Mouse (Mus musculus): ENCODE data around the gene Taf6l.
A peak's percentile ranks its signal among the peaks of the same experiment; 100 is the strongest.

Taf6l gene

DNA sequence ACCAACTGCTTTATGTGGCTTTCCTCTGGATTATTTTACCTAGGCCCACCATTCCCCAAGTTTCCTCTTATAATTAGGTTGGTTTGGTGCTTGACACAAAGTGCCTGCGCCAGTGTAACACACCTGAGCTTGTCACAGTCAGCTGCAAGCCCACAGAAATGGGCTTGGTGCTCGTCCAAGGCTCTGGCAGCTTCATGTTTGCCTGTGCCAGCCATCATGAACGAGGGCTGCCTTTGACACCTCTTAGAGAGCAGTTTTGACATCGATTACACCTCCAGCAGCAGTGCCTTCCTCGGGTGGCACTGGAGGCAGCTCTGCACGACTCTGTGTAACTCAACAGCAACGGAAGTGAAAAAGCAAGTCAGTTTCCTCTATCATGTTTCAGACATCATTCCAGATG is 4.0 kb upstream of the Taf6l start:
- no peak for DNase-seq (ENCODE audit: low spot score)

DNA sequence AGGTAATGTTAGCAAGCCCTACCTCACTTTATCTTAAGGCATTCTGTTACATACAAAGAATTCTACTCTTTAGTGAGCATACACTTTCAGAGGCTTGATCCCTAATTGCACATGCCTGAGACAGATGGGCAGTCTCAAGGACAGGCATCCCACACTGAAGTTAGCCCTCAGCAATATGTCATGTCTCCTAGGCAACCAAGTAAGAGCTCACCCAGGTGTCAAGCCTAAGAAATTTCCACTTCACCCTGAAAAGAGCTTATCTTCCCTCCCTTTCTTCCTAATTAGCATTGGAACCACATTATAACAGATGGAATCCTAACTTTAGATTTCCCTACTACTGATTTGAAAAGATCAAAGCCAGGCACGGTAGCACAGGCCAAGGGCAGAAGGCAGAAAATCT is 3.0 kb upstream of the Taf6l start:
- no peak for DNase-seq (ENCODE audit: low spot score)

DNA sequence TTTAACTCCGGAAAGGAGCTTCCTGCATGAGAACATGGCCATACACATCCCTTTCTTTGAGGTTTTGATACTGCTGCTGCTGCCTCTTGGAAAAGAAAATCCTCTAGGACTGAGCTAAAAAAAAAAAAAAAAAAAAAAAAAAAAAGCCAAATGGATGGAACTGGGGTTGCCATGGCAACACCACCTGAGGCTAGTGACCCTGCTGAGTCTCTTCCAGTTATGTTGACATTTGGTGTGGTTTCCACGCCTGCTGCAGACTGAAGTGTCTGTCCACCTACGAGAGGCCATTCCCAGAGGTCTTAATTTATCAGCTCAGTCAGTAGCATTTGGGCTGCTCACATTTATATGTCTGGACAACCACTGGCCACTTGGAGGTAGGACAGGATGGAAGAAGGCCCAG is 2.3 kb upstream of the Taf6l start:
- no peak for DNase-seq (ENCODE audit: low spot score)

DNA sequence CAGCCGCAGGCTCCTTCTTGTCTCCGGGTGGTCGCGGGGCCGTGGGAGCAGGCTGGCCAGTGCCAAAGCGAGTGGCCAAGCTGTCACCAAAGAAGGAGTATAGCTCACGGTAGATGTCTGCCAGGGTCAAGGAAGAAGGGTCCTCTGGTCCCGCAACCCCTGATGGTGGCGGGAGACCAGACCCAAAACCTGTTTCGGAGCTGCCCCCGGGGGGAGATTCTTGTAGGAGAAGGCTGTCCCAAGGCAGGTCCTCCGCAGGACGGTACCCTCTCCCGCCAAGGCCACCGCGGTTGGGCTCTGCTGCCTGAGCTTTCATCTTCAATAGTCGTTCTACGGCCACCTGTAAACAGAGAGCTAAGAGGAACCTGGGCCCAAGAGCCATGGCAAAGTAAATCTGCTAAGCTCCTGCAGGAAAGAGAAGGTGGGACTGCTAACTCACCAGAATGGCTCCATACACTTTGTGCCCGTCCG is 11.2 kb downstream of the Taf6l start:
- DNase-seq (ENCODE audit: low spot score), result peak; percentile 63

DNA sequence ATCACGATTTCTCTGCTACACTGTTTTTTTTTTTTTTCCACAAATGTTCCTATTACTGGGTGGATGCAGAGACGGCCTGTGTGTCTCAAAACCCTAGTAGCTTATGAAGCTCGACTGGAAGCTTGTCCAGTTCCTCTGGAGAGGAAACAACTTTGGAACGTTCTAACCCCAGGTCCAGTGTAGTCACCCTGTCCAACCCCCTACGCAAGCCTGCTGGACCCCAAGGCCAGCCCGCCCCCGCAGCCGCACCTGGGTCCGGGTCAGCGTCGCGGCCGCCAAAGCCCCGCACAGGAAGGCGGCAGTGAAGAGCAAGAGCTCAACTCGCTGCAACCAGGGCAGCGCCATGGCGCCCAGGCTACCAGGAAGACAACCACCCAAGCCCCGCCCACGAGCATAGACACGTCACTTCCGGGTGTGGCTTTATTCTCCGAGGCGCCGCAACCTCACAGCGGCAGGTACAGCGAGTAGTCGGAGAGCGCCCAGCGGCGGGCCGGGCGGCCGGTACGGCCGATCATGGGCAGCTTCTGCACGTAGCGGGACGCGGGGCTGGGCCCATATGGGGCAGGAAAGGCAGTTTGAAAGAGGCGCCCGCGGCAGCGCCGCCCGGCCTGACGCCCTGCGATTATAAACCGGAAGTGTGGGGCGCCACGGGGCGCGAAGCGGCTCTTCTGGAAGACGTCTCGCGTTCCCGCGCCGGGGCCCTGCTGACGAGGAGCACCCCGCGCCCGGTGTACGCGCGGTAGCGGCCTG is 12.0 kb downstream of the Taf6l start, which contains the start of gene Tmem179b:
Gene Tmem179b, minus strand, starts transcription at position 382 of the 750 bp plus-strand sequence.
- DNase-seq (ENCODE audit: low spot score), result peak; percentile 98

DNA sequence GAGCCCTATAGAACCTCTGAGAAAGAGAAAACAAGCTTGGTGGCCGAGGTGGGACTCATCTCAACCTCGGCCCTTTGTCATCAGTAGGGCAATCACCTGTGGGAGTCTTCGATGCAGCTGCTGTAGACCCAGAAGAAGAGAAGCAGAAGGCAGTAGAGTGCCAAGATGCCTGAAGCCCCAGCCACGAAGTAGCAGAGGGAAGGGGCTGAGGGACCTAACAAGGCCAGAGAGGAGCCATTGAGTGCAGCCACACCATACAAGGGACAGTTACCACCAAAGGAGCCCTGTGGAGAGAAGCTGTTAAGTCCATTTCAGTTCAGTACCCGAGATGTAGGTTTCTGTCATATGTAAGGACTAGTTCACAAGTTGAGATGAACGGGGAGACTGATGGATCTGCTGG is 12.8 kb downstream of the Taf6l start:
- no peak for DNase-seq (ENCODE audit: low spot score)

DNA sequence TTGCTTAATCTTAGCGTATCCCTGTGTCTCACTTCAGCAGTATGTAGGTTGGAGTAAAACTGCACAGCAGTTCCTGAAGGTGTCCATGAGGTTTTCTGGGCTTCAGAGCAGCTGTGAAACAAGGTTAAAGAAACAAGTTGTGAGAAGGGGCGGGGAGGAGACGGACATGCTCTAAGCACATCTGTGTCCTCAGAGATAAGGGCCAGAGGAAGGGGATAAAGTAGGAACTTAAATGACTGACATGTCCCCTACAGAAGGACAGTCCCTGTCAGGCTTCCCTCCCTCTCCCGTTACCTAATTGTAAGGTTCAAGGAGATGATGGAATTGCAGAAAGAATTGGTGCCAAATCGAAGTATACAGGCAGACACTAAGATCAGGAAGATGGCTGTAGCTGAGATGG is 13.2 kb downstream of the Taf6l start:
- DNase-seq (ENCODE audit: low spot score), result no peak

DNA sequence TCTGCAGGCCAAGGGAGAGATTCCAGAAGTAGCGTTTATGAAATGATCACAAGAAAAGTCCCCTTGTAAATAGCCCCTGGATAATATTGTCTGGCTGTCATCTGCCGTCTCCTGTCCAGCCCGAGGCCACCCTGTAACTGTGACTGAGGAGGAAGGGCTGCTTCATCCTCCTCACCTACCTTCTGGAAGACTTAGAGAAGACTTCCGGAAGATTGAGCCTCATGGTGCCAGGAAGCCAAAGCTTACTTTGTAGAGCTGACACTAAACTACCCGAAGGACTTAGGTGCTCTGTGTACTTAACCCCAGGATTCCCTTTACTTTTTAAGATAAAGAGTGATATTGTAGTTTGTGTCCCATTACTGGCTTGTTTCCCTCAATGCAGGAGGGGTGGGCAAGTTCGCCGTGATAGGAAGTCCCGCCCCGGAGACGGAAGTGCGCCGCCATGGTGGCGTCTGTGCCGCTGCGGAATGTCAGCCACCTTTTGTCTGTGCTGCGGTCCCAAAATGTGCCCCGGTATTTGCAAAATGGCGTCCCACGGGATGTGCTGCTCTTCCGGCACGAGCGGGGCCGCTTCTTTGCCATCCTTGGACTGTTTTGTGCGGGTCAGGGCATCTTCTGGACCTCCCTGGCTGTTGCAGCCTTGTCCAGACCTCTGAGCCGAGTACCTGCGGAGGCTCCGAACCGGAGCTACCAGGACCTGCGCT is 15.5 kb downstream of the Taf6l start, which contains the start of gene Tmem223:
Gene Tmem223, plus strand, starts transcription at position 430 of the 704 bp plus-strand sequence.
- peak; percentile 84 for DNase-seq (ENCODE audit: low spot score)

DNA sequence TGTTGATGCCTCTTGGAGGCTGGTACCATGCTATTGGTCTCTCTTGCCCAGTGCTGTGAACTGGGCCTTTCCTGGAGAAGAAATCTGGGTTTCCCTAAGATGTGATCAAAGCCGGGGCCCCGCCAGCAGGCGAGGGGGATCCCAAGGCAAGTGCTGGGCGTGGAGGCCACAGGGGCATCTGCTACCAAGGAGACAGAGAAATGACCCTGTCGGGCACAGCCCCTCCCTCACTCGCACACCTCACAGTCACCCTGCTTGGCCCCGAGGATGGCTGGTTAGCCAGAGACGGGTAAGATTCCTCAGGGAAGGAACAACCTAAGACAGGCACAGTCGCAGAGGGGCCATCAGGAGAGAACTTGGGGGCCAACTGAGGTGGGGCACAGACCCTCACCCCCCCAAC is 20.7 kb downstream of the Taf6l start:
- DNase-seq (ENCODE audit: low spot score), result no peak

DNA sequence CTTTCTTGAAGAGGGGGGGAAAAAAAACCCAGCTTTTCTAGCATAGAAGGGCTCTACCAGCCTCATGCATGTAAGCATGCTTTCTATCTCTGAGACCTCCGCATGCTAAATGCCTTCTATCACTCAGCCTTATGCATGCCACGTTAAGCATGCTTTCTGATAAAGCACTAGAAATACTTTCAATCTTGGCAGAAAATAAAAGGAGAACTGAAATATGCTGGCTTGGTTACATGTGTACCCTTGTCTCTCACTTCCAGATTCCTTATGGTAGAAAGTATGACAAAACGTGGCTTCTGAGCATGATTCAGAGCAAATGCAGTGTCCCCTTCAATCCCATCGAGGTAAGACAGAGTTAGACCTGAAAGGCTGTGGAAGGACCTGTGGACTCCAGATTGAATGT is 22.9 kb downstream of the Taf6l start:
- no peak for DNase-seq (ENCODE audit: low spot score)

DNA sequence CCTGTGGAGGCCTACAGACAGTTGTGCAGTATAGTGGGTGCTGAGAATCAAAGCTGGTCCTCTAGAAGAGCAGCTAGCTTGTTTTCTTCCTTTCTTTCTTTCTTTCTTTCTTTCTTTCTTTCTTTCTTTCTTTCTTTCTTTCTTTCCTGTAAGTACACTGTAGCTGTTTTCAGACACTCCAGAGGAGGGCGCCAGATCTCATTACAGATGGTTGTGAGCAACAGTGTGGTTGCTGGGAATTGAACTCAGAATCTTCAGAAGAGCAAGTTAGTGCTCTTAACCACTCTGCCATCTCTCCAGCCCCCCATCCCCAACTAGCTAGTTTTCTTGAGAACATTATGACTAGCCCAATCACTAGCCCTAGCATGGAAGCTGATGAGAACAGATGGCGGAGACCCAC is 25.5 kb downstream of the Taf6l start:
- no peak for DNase-seq (ENCODE audit: low spot score)

DNA sequence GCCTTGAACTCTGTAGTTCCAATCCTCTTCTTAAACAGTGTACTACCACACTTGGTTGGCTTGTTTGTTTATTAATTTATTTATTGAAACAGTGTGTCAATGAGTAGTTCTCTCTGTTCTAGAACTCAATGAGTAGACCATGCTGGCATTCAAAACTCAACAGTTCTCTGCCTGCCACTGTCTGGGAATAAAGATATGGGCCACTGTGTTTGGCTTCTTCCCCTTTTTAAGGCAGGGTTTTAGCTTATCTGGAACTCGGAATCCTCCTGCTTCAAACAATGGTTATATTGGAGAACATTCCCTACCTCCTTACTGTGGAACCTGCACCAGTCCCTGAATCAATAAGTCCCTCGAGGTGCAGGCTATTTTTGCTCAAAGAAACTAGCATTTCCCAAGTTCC is 27.3 kb downstream of the Taf6l start:
- no peak for DNase-seq (ENCODE audit: low spot score)

DNA sequence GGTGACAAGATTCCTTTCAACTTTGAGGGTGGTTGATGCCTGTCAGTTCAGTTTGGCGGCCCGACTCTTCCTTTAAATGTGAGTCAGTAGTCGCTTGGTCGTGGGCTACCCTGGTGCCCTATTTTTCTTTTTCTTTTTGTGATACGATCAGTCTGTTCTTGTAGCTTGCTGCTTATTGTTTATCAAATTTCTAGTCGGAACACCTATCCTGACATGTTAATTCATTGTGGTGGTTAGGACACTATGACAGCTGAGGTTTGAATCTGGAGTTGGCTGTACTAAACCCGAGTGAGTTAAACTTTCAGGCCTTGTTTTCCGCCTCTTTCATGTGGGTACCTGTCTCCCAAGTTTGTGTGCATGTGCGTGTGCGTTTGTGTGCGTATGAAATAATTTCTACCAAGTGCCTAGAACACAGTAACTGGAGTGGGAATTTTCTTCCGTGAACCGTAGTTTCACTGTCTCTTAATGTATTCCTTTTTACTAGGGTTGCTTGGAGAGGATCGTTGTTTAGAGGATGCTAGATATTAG is 28.7 kb downstream of the Taf6l start:
- no peak for DNase-seq (ENCODE audit: low spot score)

DNA sequence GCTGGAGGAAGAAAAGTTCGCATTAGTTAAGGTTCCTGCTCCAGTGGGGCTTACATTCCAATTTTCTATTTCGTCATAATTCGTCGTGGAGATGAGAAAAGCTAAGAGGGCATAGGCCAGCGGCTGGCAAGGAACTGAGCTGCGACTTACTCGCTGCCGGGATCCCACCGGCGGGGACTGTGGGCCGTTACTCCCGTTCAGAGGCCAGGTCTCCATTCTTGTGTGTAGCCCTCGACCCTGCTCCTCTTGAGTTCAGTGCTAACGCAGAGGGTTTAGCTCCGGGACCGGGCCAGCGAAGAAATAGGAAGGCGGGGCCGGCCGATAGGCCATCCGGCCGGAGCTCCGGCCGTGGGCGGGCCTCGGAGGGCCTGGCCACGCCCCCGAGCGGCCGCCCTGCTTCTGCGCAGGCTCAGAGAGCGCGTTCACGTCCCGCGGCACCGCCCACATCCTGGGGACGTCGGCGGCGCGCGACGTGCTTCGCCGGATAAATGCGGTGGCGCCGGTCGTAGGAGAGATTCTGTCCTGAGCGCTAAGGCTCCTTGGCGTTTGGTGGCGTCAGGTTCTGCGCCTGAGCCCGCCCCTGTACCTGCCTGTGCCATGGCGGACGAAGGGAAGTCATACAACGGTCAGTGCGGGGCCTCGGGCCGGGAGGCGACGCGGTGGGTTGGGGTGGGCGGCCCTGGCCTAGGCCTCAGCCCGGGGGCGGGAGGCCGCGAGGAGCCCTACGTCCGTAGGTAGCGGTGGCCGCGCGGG is 29.4 kb downstream of the Taf6l start, which contains the start of gene Nxf1:
Gene Nxf1, plus strand, starts transcription at position 439 of the 753 bp plus-strand sequence.
- peak; percentile 96 for DNase-seq (ENCODE audit: low spot score)

DNA sequence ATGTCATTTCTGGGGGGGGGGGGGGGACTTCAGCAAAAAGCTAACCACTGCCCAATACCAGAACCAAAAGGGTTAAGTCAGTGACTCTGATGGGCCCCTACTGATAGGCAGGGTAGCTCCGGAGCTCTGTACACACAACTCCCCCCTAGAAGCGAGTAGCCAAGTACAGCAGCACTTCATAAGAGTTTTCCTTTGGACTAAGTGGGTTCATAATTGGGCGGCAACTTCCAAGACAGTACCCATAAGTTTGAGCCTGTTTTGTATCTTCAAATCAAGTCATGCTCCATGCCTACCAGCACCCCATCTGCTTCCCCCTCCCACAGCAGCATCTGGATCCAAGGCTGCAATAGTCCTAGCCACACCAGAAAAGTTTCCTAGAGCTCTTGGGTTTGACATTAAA is 30.6 kb downstream of the Taf6l start:
- DNase-seq (ENCODE audit: low spot score), result no peak

DNA sequence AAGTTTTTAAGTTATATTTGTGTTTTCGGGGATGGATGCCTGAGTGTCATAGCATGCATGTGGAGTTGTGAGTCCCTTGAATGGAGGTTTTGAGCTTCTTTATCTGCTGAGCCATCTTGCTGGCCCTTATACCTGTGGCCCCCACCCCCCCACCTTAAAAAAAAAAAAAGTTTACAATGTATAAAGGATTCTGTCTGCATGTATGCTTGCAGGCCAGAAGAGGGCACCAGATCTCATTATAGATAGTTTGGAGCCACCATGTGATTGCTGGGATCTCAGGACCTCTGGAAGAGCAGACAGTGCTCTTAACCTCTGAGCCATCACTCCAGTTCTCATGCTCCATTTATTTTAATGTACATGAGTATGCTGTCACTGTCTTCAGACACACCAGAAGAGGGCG is 38.8 kb downstream of the Taf6l start:
- DNase-seq (ENCODE audit: low spot score), result no peak

DNA sequence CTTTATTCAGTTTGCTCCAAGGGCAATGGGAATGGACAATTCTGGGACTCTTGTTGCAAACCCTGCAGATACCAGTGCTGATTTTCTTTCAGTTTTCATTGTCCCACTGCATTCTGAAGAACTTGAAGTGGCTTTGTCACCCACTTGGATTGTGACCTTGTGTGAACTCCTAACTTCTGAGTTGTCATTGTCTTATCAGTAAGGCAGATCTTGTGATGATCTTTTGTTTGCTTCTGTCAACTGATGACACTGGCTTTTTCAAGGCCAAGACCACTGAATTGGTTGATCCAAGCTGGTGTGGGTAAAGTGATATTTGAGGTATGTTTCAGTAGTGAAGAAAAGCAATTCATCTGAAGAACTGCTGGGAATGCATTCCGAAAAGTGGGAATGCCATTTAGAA is 40.8 kb downstream of the Taf6l start:
- DNase-seq (ENCODE audit: low spot score), result no peak

DNA sequence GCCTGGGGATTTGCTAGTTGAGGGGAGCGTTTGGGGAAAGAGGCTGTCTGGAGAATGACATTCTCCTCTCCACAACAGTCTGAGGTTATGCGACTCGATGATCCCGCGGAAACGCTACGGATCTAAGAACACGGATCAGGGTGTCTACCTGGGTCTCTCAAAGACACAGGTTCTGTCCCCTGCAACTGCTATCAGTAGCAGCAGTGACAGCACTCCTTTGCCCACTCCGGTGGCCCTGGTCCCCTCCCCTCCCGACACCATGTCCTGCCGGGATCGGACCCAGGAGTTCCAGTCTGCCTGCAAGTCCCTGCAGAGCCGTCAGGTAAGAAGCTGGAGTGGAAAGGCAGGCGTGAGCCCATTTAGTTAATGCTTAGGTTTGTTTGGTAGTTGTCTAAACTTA is 44.0 kb downstream of the Taf6l start:
- DNase-seq (ENCODE audit: low spot score), result peak; percentile 47

DNA sequence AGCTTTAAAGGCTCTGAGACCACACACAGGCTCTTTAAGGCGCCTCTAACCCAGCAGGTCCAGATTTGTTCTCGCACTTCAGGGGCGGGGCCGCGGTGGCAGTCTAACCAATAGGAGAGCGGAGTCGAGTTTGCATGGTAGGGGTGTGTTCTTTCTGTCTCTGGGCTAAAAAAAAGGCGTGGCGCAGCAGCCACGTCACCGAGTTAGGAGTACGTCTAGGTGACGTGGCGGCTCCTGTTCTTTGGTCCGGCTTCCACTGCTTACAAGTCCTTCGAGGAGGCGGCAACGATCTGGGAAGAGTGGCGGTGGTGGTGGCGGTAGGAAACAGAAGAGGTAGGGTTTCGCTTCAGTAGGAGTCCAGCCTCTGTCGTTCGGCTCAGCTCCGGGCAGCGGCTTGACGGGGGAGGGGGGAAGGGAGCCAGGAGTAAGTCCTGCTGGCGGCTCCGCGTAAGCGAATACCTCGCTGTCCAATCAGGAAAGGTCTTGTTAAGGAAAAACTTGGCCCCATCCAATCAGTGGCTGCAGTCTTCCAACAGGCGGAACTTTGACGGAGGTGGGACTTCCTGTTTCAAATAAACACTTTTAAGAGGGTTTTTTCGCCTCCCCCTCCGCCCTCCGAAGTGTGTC is 44.9 kb downstream of the Taf6l start, which contains the start of gene Stx5a:
Gene Stx5a, plus strand, starts transcription at position 171 of the 627 bp plus-strand sequence.
- DNase-seq (ENCODE audit: low spot score), result peak; percentile 96

DNA sequence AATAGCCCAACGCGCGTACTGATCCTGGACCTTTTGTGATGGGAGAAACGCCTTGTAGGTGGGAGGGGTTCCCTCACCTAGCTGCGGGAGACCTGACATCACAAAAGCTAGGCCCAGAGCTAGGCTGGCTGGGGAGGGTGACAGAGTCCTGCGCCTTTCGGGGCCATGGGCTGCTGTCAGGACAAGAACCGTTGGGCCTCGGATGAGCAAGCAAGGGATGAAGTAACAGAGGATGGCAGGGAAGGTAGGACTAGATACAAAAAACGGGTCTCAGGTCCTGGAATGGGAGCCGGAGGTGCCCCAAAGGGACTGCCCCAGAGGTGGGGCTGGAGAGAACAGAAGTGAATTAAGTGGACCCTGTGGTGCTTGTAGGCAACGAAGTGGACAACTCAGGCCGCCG is 45.6 kb downstream of the Taf6l start, which contains the start of gene 1700092M07Rik:
Gene 1700092M07Rik, plus strand, starts transcription at position 116 of the 400 bp plus-strand sequence.
- peak; percentile 52 for DNase-seq (ENCODE audit: low spot score)

DNA sequence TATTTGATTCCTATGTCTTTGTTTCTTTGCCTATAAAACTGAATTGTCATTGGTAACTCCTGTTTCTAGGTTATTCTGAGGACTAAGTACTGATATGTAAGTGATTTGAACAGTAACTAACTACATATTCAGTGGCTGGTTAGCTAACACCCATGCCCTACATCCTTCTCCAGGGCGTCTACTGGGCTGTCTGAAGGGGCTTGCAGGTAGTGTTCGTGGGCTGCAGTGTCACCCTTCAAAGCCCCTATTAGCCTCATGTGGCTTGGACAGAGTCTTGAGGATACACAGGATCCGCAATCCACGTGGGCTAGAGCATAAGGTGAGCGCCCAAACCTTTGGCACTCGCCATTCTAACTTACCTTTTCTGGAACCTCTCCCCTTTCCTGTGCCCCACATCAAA is 46.6 kb downstream of the Taf6l start:
- no peak for DNase-seq (ENCODE audit: low spot score)

DNA sequence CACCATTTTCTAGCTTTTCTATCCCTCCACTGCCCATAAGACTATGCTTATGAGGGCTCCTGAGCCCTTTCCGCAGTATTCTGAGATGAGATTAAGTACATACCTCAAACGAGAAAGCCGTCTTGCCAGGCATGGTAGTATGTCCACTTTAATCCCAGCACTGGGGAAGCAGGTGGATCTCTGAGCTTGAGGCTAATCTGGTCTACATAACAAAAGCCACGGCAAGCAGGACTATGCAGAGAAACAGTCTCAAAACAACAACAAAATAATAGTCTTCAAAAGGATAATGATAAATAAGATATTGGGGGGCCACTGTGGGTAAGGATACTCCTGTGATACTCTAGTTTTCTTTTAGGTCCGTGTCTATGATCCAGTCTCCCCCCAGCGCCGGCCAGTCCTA is 47.3 kb downstream of the Taf6l start:
- DNase-seq (ENCODE audit: low spot score), result no peak

Measured in testis, postnatal 10 days (tissue).